Mouse (Mus musculus) embryonic facial prominence, embryonic 13.5 days (tissue): ENCODE measurements around the gene Slc2a12. TPM values are rescaled to one million over a fixed set of nuclear protein-coding genes. Genes with fewer than 3 reads are reported as not detected.
A peak's percentile ranks its signal among the peaks of the same experiment; 100 is the strongest.

Experiments used
- ATAC-seq: fragments of 200-750 bp; cut with Nextera tagmentation; 2 replicates; pipeline ENCODE4 v1.8.0; 2017; ENCODE audit warnings: low read depth; ENCODE audit not compliant: insufficient number of reproducible peaks, insufficient read depth, low FRiP score, low TSS enrichment
- H3K27ac ChIP-seq: fragments of 300-500 bp; sonication (generic); 2 replicates; pipeline ENCODE4 v1.5.1; 2015; ENCODE audit warnings: moderate library complexity, mild to moderate bottlenecking, inconsistent platforms
- H3K27me3 ChIP-seq: fragments of 300-500 bp; sonication (generic); 2 replicates; pipeline ENCODE4 v1.6.1; 2015; ENCODE audit warnings: mild to moderate bottlenecking, inconsistent platforms
- H3K36me3 ChIP-seq: fragments of 300-500 bp; sonication (generic); 2 replicates; pipeline ENCODE4 v1.6.1; 2015; ENCODE audit warnings: mild to moderate bottlenecking, inconsistent platforms
- H3K4me1 ChIP-seq: fragments of 300-500 bp; sonication (generic); 2 replicates; pipeline ENCODE4 v1.6.1; 2015; ENCODE audit warnings: inconsistent platforms
- H3K4me2 ChIP-seq: fragments of 300-500 bp; sonication (generic); 2 replicates; pipeline ENCODE4 v1.6.1; 2015; ENCODE audit warnings: moderate library complexity, mild to moderate bottlenecking, inconsistent platforms
- H3K4me3 ChIP-seq: fragments of 300-500 bp; sonication (generic); 2 replicates; pipeline ENCODE4 v1.5.1; 2015; ENCODE audit warnings: mild to moderate bottlenecking, inconsistent platforms
- H3K9ac ChIP-seq: fragments of 300-500 bp; sonication (generic); 2 replicates; pipeline ENCODE4 v1.6.1; 2015; ENCODE audit warnings: mild to moderate bottlenecking, inconsistent platforms
- H3K9me3 ChIP-seq: fragments of 300-500 bp; sonication (generic); 2 replicates; pipeline ENCODE4 v1.6.1; 2016; ENCODE audit warnings: inconsistent platforms
- WGBS: fragments of 180-500 bp; shearing (Covaris S2); methylation state at CpG from one replicate; pipeline ENCODE4 v1.1.7; 2015; ENCODE audit warnings: mixed read lengths; 5-methylcytosine and 5-hydroxymethylcytosine counted together
- microRNA-seq: library from miRNA; unstranded; fragments of <30 nt; microRNA quantifications from one replicate; pipeline ENCODE4, GENCODE M21; 2016
- polyA plus RNA-seq: library from polyadenylated mRNA; unstranded; fragments of >200 nt; fragmentation: Nextera tagmentation; extraction: Ambion mirVana; gene quantifications from 2 replicates; pipeline ENCODE4 v1.2.1, GENCODE M21; 2015

Gene Slc2a12
- polyA plus RNA-seq, 1 experiment from 2014 or later, result 3.3 TPM

GRCm38 (mm10) chr10:22732181-22732580, 87.4 kb downstream of the Slc2a12 start:
- H3K4me2 ChIP-seq, result peak overlapping the region; percentile 94
- WGBS, result 62% methylated on average over 10 of the region's 10 CpGs
- H3K27ac ChIP-seq, result peak overlapping the region; percentile 80
- H3K4me3 ChIP-seq, result peak overlapping the region; percentile 98
- H3K36me3 ChIP-seq, result no peaks in the 10 kb centered on the region
- ATAC-seq, result no peak
- H3K27me3 ChIP-seq, result no peaks in the 10 kb centered on the region
- peak overlapping the region; percentile 98 for H3K9ac ChIP-seq
- peaks cover 23% of the 10 kb centered on the region for H3K4me1 ChIP-seq
- no peaks in the 10 kb centered on the region for H3K9me3 ChIP-seq

DNA sequence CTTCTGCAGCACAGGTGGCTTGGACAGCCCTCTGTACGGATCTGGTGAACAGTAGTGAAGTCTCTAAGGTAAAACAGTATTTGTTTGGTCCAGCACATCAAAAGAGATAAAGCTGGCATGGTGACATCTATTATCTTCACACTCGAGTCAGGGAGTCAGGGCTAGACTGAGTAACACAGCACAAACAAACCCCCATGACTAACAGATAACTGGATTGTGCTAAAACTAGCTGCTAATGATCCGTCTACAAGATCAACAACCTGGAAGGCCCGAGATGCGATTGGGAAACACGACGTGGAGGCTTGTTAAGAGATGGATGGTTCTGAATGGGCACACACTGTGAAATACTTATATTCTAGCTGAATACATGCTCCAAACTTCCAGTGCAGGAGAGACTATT, 101.1 kb downstream of the Slc2a12 start:
- H3K27me3 ChIP-seq, result no peaks in the 10 kb centered on the region
- H3K36me3 ChIP-seq, result no peaks in the 10 kb centered on the region
- no peaks in the 10 kb centered on the region for H3K9me3 ChIP-seq
- no peak overlapping the region for H3K9ac ChIP-seq
- H3K27ac ChIP-seq, result no peak overlapping the region
- ATAC-seq, result no peak
- no peaks in the 10 kb centered on the region for H3K4me1 ChIP-seq
- 72% methylated on average over 7 of the region's 7 CpGs for WGBS
- H3K4me2 ChIP-seq, result no peak overlapping the region
- no peak overlapping the region for H3K4me3 ChIP-seq

DNA sequence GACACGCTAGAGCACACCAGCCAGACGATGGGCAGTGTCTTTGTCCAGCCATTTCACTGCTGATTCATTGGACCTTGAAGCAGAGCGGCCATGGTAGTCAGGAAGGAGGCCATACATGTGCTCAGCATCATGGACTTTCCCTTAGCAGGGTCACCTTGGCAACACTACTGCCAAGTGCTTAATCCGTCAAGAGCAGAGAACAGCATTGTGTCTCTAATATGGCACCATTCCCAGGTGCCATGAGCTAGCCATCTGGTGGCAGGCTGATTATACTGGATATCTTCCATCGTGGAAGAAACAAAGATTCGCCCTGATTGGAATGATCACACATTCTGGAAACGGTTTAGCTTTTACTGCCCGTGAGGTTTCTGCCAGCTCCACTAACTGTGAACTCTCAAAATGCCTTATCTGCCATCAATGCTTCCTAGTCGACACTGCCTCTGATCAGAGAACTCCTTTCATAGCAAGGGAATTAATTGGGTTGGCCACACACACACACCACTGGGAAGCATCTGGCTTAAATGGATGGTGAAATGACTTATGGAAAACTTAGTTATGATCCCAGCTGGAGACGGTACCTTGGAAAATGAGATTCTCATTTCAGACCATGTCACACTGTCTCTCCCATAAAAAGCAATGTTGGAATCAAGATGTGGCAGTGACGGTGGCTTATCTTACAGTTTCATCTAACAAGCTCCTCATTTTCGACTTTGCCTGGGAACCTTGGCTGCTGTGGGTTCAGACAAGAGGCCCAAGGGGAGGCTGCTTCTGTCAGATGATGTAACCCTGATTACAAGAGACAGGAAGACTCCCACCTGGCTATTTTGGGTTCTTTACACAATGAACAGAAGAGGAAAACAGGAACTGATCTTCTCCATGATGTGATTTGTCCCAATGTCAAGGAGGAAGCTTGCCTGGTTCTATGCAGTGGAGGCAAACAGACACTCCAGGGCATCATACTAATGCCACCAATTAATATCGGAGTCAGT, 101.8 kb downstream of the Slc2a12 start:
- Histone ChIP-seq H3K27ac (no peak overlapping the region), H3K27me3 (no peaks in the 10 kb centered on the region), H3K4me3 (no peak overlapping the region), H3K4me1 (no peaks in the 10 kb centered on the region), H3K9me3 (no peaks in the 10 kb centered on the region), H3K36me3 (no peaks in the 10 kb centered on the region), H3K9ac (no peak overlapping the region), H3K4me2 (no peak overlapping the region)
- WGBS, result 63% methylated on average over 13 of the region's 13 CpGs
- no peak for ATAC-seq

DNA sequence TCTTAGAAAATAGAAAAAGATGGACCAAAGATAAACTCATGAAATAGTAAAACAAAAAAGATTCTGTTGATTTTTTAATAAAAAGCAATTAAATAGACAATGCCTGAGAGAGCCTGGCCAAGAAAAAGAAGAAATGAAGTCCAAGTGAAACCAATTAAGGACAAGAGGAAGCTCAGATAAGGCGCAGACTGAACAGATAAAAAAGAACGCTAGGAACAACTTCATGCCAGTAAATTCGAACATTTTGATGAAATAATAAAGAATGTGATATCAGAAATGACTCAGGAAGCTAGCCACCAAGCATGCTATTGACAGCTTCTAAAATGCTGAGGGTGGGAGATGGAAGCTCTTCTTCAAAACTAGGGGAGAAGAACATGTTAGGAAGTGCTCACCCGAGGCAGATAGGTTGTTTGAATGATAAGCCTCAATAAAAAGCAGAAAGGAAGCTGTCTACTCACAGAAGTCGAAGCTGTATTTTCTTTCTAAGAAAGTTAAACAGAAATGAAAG, 106.4 kb downstream of the Slc2a12 start:
- Histone ChIP-seq H3K4me3 (no peak overlapping the region), H3K4me1 (no peaks in the 10 kb centered on the region), H3K4me2 (no peak overlapping the region), H3K9me3 (no peaks in the 10 kb centered on the region), H3K9ac (no peak overlapping the region), H3K36me3 (no peaks in the 10 kb centered on the region), H3K27ac (no peak overlapping the region), H3K27me3 (no peaks in the 10 kb centered on the region)
- no peak for ATAC-seq
- 67% methylated on average over 5 of the region's 5 CpGs for WGBS

Small RNAs within 50 kb of the gene (microRNA-seq; reads per million reads assigned to microRNA genes)
- gene Mir7663, result 1.1 reads per million

Other genes with a start within 250 kb of the Slc2a12 start
- 66.0 and 70.7 TPM in 2 replicates for gene Tbpl1, start 86.9 kb downstream of the Slc2a12 start, polyA plus RNA-seq
- gene Tcf21, start 175.2 kb downstream of the Slc2a12 start, polyA plus RNA-seq, result 1.7 and 1.8 TPM in 2 replicates